ENCODE assay signal across 7 mouse cellular contexts in the genomic region with DNA sequence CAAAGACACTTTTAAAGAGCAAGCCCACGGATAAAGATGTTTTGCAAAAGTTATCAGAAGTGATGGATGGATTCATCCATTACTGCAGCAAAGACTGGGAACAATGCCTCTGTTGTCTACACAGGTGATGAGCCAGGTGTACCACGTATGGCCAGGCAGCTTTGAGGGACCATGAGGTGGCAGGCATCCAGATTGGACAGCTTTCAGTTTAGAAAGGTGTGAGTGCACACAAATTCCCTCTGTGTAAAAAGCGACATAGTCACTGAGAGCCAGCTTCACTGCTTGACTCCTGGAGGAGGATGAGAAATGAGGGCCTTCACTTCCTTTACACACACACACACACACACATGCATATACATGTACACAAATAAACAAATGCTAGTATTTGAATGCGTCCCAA.
"Had no signal": no experiment of that assay in that cellular context is flagged by ENCODE, and none has a peak within 500 bp of the region (broad histone marks: within the 10 kb centered on the region; RNA-seq: fewer than 3 reads in every experiment).

No protein-coding gene starts in this region.

- DNase-seq: kidney, adult 2 months; kidney, postnatal 25 days; liver; liver, embryonic 13.5 days; liver, postnatal 0 days; lung, postnatal 14 days; right cerebral cortex, adult 18-20 months had no signal
